Mouse (Mus musculus): ENCODE data around the gene Socs3. TPM values are rescaled to one million over a fixed set of nuclear protein-coding genes. Genes with fewer than 3 reads are reported as not detected.

The Socs3 gene
- polyA plus RNA-seq, 1 experiment, result 27.3 TPM

DNA sequence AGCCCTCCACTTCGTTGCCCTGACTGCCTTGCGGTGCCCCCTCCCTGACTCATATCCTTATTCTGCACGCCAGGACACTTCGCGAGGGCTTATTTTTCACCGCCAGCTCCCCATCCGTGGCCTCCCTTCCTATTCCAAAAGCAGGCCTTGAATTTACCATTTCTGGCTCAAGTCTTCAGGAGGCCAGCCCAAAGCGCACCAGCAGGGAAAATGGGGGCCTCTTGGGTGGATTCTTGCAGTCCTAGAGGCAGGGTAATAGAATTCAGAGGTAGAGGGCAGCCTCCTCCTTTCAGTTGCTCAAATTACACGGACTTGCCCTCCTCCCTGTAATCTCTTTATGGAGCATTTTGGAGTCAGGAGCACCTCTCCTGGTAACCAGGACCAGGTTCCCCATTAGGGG lies 6.0 kb downstream of the Socs3 start:
- Histone ChIP-seq H3K36me3 (ENCODE audit: control insufficient read depth, insufficient read depth) (peaks cover 7% of the 10 kb centered on the region), H3K4me3 (peak overlapping the region; percentile 19), H3K27me3 (ENCODE audit: control insufficient read depth, insufficient read depth, insufficient read length) (no peaks in the 10 kb centered on the region), H3ac (ENCODE audit: control insufficient read depth, insufficient read length) (no peak overlapping the region), H3K79me2 (ENCODE audit: control insufficient read depth, insufficient read depth) (peaks cover 32% of the 10 kb centered on the region), H3K4me2 (ENCODE audit: low read depth) (peak overlapping the region; percentile 96)
- no peak for TF ChIP-seq MAX (IDR thresholded peaks at IDR 0.05; ENCODE audit: low read depth)
- no peak for TF ChIP-seq USF1 (IDR thresholded peaks at IDR 0.05; ENCODE audit: low read depth)
- no peak for TF ChIP-seq POLR2AphosphoS2 (IDR thresholded peaks at IDR 0.05; ENCODE audit: insufficient read length, low read depth)
- no peak for TF ChIP-seq MYOD1 (IDR thresholded peaks at IDR 0.05; ENCODE audit: control insufficient read depth in 1 of 3, insufficient read length in 2 of 3, low read depth in 2 of 3)
- TF ChIP-seq E2F4 (IDR thresholded peaks at IDR 0.05; ENCODE audit: insufficient read depth), result no peak
- TF ChIP-seq TCF3 (IDR thresholded peaks at IDR 0.05; ENCODE audit: insufficient read length, low read depth), result no peak
- TF ChIP-seq REST (IDR thresholded peaks at IDR 0.05; ENCODE audit: insufficient read depth, insufficient read length), result no peak
- TF ChIP-seq CEBPB (IDR thresholded peaks at IDR 0.05; ENCODE audit: insufficient read depth, poor library complexity, severe bottlenecking), result no peak
- TF ChIP-seq TCF12 (IDR thresholded peaks at IDR 0.05; ENCODE audit: insufficient read depth, poor library complexity, severe bottlenecking), result no peak

DNA sequence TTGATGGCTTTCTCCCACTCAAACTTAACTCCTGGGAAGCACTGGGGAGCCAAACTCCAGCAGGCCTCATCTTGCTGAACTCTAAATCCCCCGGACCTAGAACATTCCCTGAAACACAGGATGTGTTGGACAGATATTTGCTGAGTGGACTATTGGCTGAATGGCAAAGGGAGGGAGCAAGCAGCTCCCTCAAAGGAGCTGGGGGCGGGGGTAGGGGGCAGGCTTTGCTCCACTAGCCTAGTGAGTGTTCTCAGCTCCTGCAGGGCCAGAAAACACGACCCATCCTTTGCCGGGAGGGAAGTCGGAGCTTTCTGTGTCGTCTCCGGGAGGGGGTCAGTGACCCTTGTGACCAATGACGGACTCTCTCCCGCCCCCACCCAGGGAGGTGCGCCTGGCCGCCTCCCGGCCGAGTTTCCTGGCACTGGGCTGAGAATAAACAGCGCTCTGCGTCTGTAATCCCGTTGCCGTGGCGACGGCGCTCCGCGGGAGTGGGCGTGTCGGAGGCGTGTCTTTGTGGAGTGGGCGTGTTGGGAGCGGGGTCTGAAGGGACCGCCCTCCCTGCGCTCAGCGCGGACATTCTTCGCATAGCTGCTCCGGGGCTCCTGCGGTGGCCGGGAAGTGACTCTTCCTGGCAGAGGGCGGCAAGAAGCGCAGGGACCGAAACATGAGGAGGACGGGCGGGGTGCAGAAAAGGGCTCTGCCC lies 6.6 kb downstream of the Socs3 start:
- H3K4me2 ChIP-seq (ENCODE audit: low read depth), result peak overlapping the region; percentile 96
- peak overlapping the region; percentile 19 for H3K4me3 ChIP-seq
- H3K27me3 ChIP-seq (ENCODE audit: control insufficient read depth, insufficient read depth, insufficient read length), result no peaks in the 10 kb centered on the region
- TF ChIP-seq SRF (IDR thresholded peaks at IDR 0.05; ENCODE audit: control insufficient read depth, insufficient read length, low read depth) (no peak), USF1 (IDR thresholded peaks at IDR 0.05; ENCODE audit: low read depth) (no peak), POLR2AphosphoS2 (IDR thresholded peaks at IDR 0.05; ENCODE audit: insufficient read length, low read depth) (peak; percentile 72), MYOD1 (IDR thresholded peaks at IDR 0.05; ENCODE audit: control insufficient read depth in 1 of 3, insufficient read length in 2 of 3, low read depth in 2 of 3) (no peak), TCF12 (IDR thresholded peaks at IDR 0.05; ENCODE audit: insufficient read depth, poor library complexity, severe bottlenecking) (no peak), MAX (IDR thresholded peaks at IDR 0.05; ENCODE audit: low read depth) (no peak), POLR2A (IDR thresholded peaks at IDR 0.05; ENCODE audit: insufficient read length, low read depth) (peak; percentile 68)
- H3K36me3 ChIP-seq (ENCODE audit: control insufficient read depth, insufficient read depth), result peaks cover 7% of the 10 kb centered on the region
- H3ac ChIP-seq (ENCODE audit: control insufficient read depth, insufficient read length), result no peak overlapping the region
- peaks cover 27% of the 10 kb centered on the region for H3K79me2 ChIP-seq (ENCODE audit: control insufficient read depth, insufficient read depth)

DNA sequence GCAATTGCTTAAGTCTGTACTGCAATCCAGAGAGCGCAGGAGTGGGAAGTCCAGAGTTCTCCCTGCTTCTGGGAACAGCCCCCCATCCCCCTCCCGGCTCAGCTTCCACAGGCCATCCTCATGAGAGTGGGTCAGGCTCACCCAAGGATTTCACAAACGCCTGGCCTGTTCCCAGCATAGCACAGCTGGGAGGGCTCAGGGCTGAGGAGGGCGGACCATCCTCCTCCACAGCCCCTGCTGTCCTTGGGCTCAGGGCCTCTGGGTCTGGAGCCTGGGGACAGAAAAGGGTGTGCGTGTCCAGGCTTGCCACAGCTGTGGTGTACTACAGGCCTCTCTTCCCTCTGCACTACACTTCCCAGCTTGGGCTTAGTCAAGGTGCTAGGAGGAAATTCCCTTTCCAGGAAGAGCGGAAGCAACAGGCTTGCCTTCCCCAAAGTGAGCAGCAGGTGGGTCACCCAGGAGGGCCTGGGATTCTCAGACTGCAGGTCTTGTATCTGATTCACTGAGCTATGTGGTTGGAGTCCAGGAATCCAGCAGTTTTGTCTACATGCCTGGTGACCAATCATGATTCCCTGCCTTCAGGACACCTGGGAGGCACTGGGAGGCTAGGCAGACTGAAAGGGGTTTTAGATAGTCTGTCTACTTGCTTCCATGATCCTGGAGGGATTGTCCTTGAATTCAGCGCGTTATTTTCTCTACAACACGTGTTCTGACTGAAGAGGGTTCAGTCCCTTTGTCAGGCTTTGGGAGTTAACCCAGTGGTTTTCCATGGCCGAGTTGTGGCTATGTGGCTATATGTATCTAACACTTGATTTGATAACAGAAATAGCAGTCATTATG lies 7.4 kb downstream of the Socs3 start:
- H3K79me2 ChIP-seq (ENCODE audit: control insufficient read depth, insufficient read depth), result peaks cover 19% of the 10 kb centered on the region
- H3K4me2 ChIP-seq (ENCODE audit: low read depth), result peak overlapping the region; percentile 96
- H3K4me3 ChIP-seq, result no peak overlapping the region
- no peak overlapping the region for H3ac ChIP-seq (ENCODE audit: control insufficient read depth, insufficient read length)
- H3K27me3 ChIP-seq (ENCODE audit: control insufficient read depth, insufficient read depth, insufficient read length), result no peaks in the 10 kb centered on the region
- no peak for TF ChIP-seq POLR2AphosphoS2 (IDR thresholded peaks at IDR 0.05; ENCODE audit: insufficient read length, low read depth)
- TF ChIP-seq MYOD1 (IDR thresholded peaks at IDR 0.05; ENCODE audit: control insufficient read depth in 1 of 3, insufficient read length in 2 of 3, low read depth in 2 of 3), result peak in 1 of 3 experiments; percentile 5
- no peak for TF ChIP-seq TCF12 (IDR thresholded peaks at IDR 0.05; ENCODE audit: insufficient read depth, poor library complexity, severe bottlenecking)
- TF ChIP-seq MAX (IDR thresholded peaks at IDR 0.05; ENCODE audit: low read depth), result no peak
- TF ChIP-seq USF1 (IDR thresholded peaks at IDR 0.05; ENCODE audit: low read depth), result no peak
- TF ChIP-seq POLR2A (IDR thresholded peaks at IDR 0.05; ENCODE audit: insufficient read length, low read depth), result no peak
- peak in 1 of 3 experiments; percentile 61 for TF ChIP-seq MYOG (IDR thresholded peaks at IDR 0.05; ENCODE audit: control insufficient read depth in 1 of 3, insufficient read depth in 1 of 3, insufficient read length in 2 of 3, low read depth in 2 of 3)
- TF ChIP-seq TCF3 (IDR thresholded peaks at IDR 0.05; ENCODE audit: insufficient read length, low read depth), result no peak
- no peak for TF ChIP-seq SRF (IDR thresholded peaks at IDR 0.05; ENCODE audit: control insufficient read depth, insufficient read length, low read depth)
- no peak for TF ChIP-seq CEBPB (IDR thresholded peaks at IDR 0.05; ENCODE audit: insufficient read depth, poor library complexity, severe bottlenecking)
- TF ChIP-seq REST (IDR thresholded peaks at IDR 0.05; ENCODE audit: insufficient read depth, insufficient read length), result no peak
- no peak for TF ChIP-seq E2F4 (IDR thresholded peaks at IDR 0.05; ENCODE audit: insufficient read depth)
- peaks cover 7% of the 10 kb centered on the region for H3K36me3 ChIP-seq (ENCODE audit: control insufficient read depth, insufficient read depth)

DNA sequence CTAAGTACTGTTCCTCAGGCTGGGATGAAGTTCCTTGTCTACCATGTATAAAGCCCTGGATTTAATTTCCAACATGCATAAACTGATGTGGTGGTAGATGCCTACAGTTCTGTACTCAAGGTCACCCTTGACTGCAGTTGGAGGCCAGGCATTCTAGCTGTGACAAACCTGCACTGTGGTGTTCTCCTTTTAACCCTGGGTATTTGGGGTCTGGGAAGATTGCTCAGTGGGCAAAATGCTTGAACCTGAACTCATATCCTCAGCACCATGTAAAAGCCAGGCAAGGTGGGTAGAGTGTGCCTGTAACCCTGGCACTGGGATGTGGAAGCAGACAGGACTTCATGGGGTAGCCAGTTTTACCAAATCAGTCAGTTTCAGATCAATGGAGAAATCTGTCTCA lies 9.2 kb downstream of the Socs3 start:
- Histone ChIP-seq H3ac (ENCODE audit: control insufficient read depth, insufficient read length) (no peak overlapping the region), H3K27me3 (ENCODE audit: control insufficient read depth, insufficient read depth, insufficient read length) (no peaks in the 10 kb centered on the region), H3K36me3 (ENCODE audit: control insufficient read depth, insufficient read depth) (no peaks in the 10 kb centered on the region), H3K4me2 (ENCODE audit: low read depth) (no peak overlapping the region), H3K4me3 (no peak overlapping the region), H3K79me2 (ENCODE audit: control insufficient read depth, insufficient read depth) (peaks cover under 1% of the 10 kb centered on the region)
- TF ChIP-seq MYOD1 (IDR thresholded peaks at IDR 0.05; ENCODE audit: control insufficient read depth in 1 of 3, insufficient read length in 2 of 3, low read depth in 2 of 3), result no peak
- TF ChIP-seq SRF (IDR thresholded peaks at IDR 0.05; ENCODE audit: control insufficient read depth, insufficient read length, low read depth), result no peak
- no peak for TF ChIP-seq POLR2AphosphoS2 (IDR thresholded peaks at IDR 0.05; ENCODE audit: insufficient read length, low read depth)
- TF ChIP-seq USF1 (IDR thresholded peaks at IDR 0.05; ENCODE audit: low read depth), result no peak
- TF ChIP-seq CEBPB (IDR thresholded peaks at IDR 0.05; ENCODE audit: insufficient read depth, poor library complexity, severe bottlenecking), result no peak
- TF ChIP-seq E2F4 (IDR thresholded peaks at IDR 0.05; ENCODE audit: insufficient read depth), result no peak
- no peak for TF ChIP-seq TCF12 (IDR thresholded peaks at IDR 0.05; ENCODE audit: insufficient read depth, poor library complexity, severe bottlenecking)
- no peak for TF ChIP-seq REST (IDR thresholded peaks at IDR 0.05; ENCODE audit: insufficient read depth, insufficient read length)
- TF ChIP-seq MYOG (IDR thresholded peaks at IDR 0.05; ENCODE audit: control insufficient read depth in 1 of 3, insufficient read depth in 1 of 3, insufficient read length in 2 of 3, low read depth in 2 of 3), result no peak

Measured in myocyte (in vitro differentiated cells).